Mouse (Mus musculus): Measurements from ENCODE around the gene Ascl5. TPM values are rescaled to one million over a fixed set of nuclear protein-coding genes. Genes with fewer than 3 reads are reported as not detected.
A peak's percentile ranks its signal among the peaks of the same experiment; 100 is the strongest.

The Ascl5 gene
- not detected in 2 replicates for polyA plus RNA-seq (2011; ENCODE audit: insufficient read depth, insufficient read length, low replicate concordance, missing spikeins)

DNA sequence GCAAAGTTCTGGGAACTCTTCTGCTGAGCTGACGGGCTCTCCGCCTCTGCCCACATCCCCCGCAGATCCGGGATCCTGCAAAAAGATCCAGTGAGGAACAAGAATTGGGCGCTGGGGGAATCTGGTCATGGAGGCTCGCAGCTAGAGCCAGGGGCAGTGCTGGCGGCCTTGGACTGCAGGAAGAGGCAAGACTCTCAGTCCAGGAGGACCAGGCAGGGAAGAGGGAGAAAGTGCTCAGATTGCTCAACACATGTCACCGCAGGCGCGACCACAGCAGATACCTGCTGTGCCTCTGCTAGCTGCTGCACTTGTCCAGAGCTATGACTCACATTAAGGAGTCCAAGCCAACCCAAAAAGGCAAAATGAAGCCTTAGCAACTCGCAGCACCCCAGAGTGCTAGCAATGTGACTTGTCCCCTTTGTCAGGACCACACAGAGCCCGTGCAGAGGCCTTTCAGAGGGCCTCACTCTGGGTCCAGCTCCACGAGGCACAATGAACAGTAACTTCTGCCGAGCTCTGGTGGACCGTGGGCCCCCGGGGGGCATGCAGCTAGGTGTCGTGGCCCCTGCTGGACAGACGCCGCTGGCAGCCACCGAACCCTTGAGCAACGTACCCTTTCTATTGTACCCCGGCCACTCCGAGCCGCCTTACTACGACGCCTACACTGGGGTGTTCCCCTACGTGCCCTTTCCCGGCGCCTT lies at the start of gene Ascl5:
Ascl5 (plus strand) TSS at position 493 of the 701 bp plus-strand sequence.
- WGBS, result 20% methylated on average over 29 of the region's 29 CpGs
- no peaks in the 10 kb centered on the region for H3K4me1 ChIP-seq (ENCODE audit: control insufficient read depth, insufficient read depth, low read length)
- H3K4me3 ChIP-seq (replicated peaks; ENCODE audit: control insufficient read depth, low read depth, low read length), result no peak within 1 kb of the TSS
- H3K27ac ChIP-seq (ENCODE audit: control insufficient read depth, insufficient read depth, low read depth, low read length, poor library complexity), result no peak within 1 kb of the TSS
- no peak for TF ChIP-seq CTCF (IDR thresholded peaks at IDR 0.05; ENCODE audit: control insufficient read depth, insufficient read depth, low read length)
- TF ChIP-seq POLR2A (IDR thresholded peaks at IDR 0.05; ENCODE audit: borderline replicate concordance, control insufficient read depth, low read depth, low read length), result no peak

- no peaks in the 10 kb centered on the region for H3K4me1 ChIP-seq (ENCODE audit: control insufficient read depth, insufficient read depth, low read length)
- TF ChIP-seq POLR2A (IDR thresholded peaks at IDR 0.05; ENCODE audit: borderline replicate concordance, control insufficient read depth, low read depth, low read length) (no peak), CTCF (IDR thresholded peaks at IDR 0.05; ENCODE audit: control insufficient read depth, insufficient read depth, low read length) (no peak)
- H3K4me3 ChIP-seq (replicated peaks; ENCODE audit: control insufficient read depth, low read depth, low read length), result no peak overlapping the region
- 94% methylated on average over 2 of the region's 2 CpGs for WGBS
- no peak overlapping the region for H3K27ac ChIP-seq (ENCODE audit: control insufficient read depth, insufficient read depth, low read depth, low read length, poor library complexity)
These were observed 49.2 kb upstream of the Ascl5 start for GRCm38 (mm10) chr1:136001438-136001837.

GRCm38 (mm10) chr1:136006292-136006748 lies 44.3 kb upstream of the Ascl5 start, which contains the start of gene Igfn1:
Igfn1 (minus strand) TSS chr1:136006342.
- H3K4me3 ChIP-seq (replicated peaks; ENCODE audit: control insufficient read depth, low read depth, low read length), result no peak within 1 kb of the TSS
- WGBS, result 84% methylated on average over 3 of the region's 3 CpGs
- no peaks in the 10 kb centered on the region for H3K4me1 ChIP-seq (ENCODE audit: control insufficient read depth, insufficient read depth, low read length)
- TF ChIP-seq CTCF (IDR thresholded peaks at IDR 0.05; ENCODE audit: control insufficient read depth, insufficient read depth, low read length), result no peak
- no peak for TF ChIP-seq POLR2A (IDR thresholded peaks at IDR 0.05; ENCODE audit: borderline replicate concordance, control insufficient read depth, low read depth, low read length)
- H3K27ac ChIP-seq (ENCODE audit: control insufficient read depth, insufficient read depth, low read depth, low read length, poor library complexity), result no peak within 1 kb of the TSS

DNA sequence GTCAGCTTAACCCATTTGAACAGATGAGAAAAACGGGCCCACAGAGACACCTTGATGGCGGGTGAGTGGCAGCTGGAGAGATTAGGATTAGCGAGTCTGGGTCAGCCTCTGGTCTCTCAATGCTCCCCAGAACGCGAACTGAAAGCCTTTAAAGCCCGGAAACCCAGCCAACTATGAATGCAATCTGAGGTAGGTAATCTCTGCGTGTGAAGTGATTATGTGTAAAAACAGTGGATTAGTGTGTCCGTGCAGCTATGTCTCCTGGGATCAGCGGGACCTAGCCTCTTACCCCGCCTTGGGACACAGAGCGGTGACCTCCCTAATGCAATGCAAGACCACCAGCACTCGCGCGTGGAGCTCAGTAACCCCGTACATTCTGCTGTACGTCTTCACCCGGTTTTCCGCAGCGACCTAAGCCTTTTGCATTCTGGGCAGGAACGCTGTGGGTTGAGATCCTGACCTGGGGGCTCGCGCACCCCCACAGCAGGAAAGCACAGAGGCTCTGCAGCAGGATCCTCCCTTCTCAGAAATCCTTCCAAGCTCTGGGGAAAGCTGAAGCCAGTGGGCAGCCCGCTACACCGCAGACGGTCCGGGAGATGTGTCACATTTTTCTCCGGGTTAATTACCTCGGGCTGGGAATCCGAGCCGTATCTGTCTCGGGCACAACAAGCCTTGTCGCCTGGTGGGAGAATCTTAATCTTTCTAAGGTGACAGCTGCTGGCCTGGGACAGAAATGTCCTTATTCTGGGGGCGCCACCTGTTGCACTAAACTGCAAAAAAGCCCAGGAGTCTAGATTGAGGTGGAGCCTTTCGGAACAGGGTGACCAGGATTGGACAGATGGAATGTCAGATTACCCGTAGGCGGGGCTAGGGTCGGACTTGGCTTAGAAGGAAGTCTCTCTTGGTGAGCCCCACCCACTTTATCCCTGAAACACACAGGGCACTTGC lies 43.1 kb upstream of the Ascl5 start, which contains the start of gene Tmem9:
Tmem9 (plus strand) TSS at position 940 of the 948 bp plus-strand sequence.
- Histone ChIP-seq H3K4me3 (replicated peaks; ENCODE audit: control insufficient read depth, low read depth, low read length) (peak within 1 kb of the TSS; percentile 43), H3K27ac (ENCODE audit: control insufficient read depth, insufficient read depth, low read depth, low read length, poor library complexity) (no peak within 1 kb of the TSS), H3K4me1 (ENCODE audit: control insufficient read depth, insufficient read depth, low read length) (no peaks in the 10 kb centered on the region)
- TF ChIP-seq CTCF (IDR thresholded peaks at IDR 0.05; ENCODE audit: control insufficient read depth, insufficient read depth, low read length) (no peak), POLR2A (IDR thresholded peaks at IDR 0.05; ENCODE audit: borderline replicate concordance, control insufficient read depth, low read depth, low read length) (no peak)
- 6% methylated on average over 37 of the region's 37 CpGs for WGBS

- Histone ChIP-seq H3K4me3 (replicated peaks; ENCODE audit: control insufficient read depth, low read depth, low read length) (peak overlapping the region; percentile 43), H3K4me1 (ENCODE audit: control insufficient read depth, insufficient read depth, low read length) (no peaks in the 10 kb centered on the region), H3K27ac (ENCODE audit: control insufficient read depth, insufficient read depth, low read depth, low read length, poor library complexity) (no peak overlapping the region)
- TF ChIP-seq POLR2A (IDR thresholded peaks at IDR 0.05; ENCODE audit: borderline replicate concordance, control insufficient read depth, low read depth, low read length), result no peak
- 16% methylated on average over 8 of the region's 8 CpGs for WGBS
These were observed 42.5 kb upstream of the Ascl5 start for GRCm38 (mm10) chr1:136008159-136008533.

GRCm38 (mm10) chr1:136010247-136010646 lies 40.4 kb upstream of the Ascl5 start:
- H3K4me1 ChIP-seq (ENCODE audit: control insufficient read depth, insufficient read depth, low read length), result no peaks in the 10 kb centered on the region; the same call in 1 of the 2 replicates
- H3K27ac ChIP-seq (ENCODE audit: control insufficient read depth, insufficient read depth, low read depth, low read length, poor library complexity), result no peak overlapping the region
- 89% methylated on average over 4 of the region's 4 CpGs for WGBS
- no peak overlapping the region for H3K4me3 ChIP-seq (replicated peaks; ENCODE audit: control insufficient read depth, low read depth, low read length)
- TF ChIP-seq POLR2A (IDR thresholded peaks at IDR 0.05; ENCODE audit: borderline replicate concordance, control insufficient read depth, low read depth, low read length) (no peak), CTCF (IDR thresholded peaks at IDR 0.05; ENCODE audit: control insufficient read depth, insufficient read depth, low read length) (no peak)

GRCm38 (mm10) chr1:136013513-136013912 lies 37.1 kb upstream of the Ascl5 start:
- WGBS, result 72% methylated on average over 4 of the region's 4 CpGs
- Histone ChIP-seq H3K4me3 (replicated peaks; ENCODE audit: control insufficient read depth, low read depth, low read length) (no peak overlapping the region), H3K4me1 (ENCODE audit: control insufficient read depth, insufficient read depth, low read length) (no peaks in the 10 kb centered on the region; the same call in 1 of the 2 replicates), H3K27ac (ENCODE audit: control insufficient read depth, insufficient read depth, low read depth, low read length, poor library complexity) (no peak overlapping the region)
- no peak for TF ChIP-seq CTCF (IDR thresholded peaks at IDR 0.05; ENCODE audit: control insufficient read depth, insufficient read depth, low read length)
- TF ChIP-seq POLR2A (IDR thresholded peaks at IDR 0.05; ENCODE audit: borderline replicate concordance, control insufficient read depth, low read depth, low read length), result no peak
